Mouse (Mus musculus): ENCODE data around the gene Aif1.

DNA sequence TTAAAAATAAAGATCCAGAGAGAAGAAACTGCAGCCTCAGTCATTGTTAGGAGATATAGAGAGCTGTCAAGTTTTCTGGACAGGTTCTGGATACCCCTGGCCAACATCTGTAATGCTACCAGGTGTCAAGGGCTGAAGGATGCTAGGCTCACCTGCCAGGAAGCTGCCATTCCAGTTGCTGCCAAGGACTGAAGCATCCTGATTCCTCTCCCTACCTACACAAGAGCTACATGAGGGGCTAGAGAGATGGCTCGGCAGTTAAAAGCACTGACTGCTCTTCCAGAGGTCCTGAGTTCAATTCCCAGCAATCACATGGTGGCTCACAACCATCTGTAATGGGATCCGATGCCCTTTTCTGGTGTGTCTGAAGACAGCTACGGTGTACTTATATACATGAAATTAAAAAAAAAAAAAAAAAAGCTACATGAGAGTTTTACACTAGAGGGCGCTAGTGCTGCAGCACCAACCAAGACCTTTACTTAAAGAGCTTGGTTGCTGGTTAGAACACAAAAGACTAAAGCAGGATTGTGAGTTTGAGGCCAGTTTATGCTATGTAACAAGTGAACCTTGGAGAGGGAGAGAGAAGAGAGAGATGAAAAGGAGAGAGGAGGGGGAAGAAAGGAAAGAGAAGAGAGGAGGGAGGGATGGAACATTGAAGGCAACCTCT lies 7.2 kb downstream of the Aif1 start:
- TF ChIP-seq POLR2A (IDR thresholded peaks at IDR 0.05; ENCODE audit: extremely low read depth, insufficient read depth, low read length) (no peak), CTCF (IDR thresholded peaks at IDR 0.05; ENCODE audit: extremely low read depth, insufficient read depth, low read length) (peak; percentile 46; the same call in 1 of the 2 replicates)
